Mouse (Mus musculus): Measurements from ENCODE around the gene Gucy2e. TPM values are rescaled to one million over a fixed set of nuclear protein-coding genes. Genes with fewer than 3 reads are reported as not detected.

Gene Gucy2e
- total RNA-seq, 4 experiments from 2014 or later = not detected

GRCm38 (mm10) chr11:69174722-69175121, 62.1 kb downstream of the Gucy2e start:
- no peak for DNase-seq (ENCODE audit: low spot score in 2 of 2)

- no peak for DNase-seq (ENCODE audit: low spot score in 2 of 2)
These were observed 64.2 kb downstream of the Gucy2e start for GRCm38 (mm10) chr11:69172606-69173005.

- DNase-seq (ENCODE audit: low spot score in 2 of 2) = peak; percentile 81 to 88
These were observed 65.2 kb downstream of the Gucy2e start for GRCm38 (mm10) chr11:69171626-69172025.

DNA sequence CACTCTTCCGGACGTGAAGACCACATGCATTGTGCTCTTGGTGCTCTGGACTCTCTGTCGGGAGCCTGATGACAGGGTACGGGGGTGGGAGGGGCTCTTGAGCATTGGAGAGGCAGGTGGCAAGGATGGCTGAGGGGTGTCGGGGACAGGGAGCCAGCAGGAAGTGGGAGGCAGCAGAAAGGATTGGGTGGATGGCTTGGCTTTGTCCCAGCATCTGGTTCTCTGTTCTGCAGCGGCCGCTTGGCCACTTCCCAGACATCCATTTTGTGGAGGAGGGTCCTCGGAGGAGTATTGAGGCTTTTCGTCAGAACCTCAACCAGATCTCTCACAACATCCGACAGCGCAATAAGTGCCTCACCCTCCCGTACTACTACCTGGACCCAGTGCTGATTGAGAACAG, 67.5 kb downstream of the Gucy2e start:
- no peak for DNase-seq (ENCODE audit: low spot score in 2 of 2)

Other genes starting within 250 kb of the Gucy2e start
- gene Pfas, start 228.6 kb downstream of the Gucy2e start, total RNA-seq (2022) = 1 to 10 TPM; 4.9 to 9.3 (median 7.4) TPM
- gene Ctc1, start 221.1 kb downstream of the Gucy2e start, total RNA-seq (2022) = 10 to 100 TPM; 10.1 to 12.7 (median 11.0) TPM
- gene Aurkb, start 191.4 kb downstream of the Gucy2e start, total RNA-seq (2022) = under 1 TPM in 1 of 4 experiments, not detected in 3; 0.35 TPM
- 10 to 100 TPM; 22.4 to 26.2 (median 23.7) TPM for gene Borcs6, start 177.3 kb downstream of the Gucy2e start, total RNA-seq (2022)
- 1 to 10 TPM; 2.9 to 7.0 (median 5.2) TPM for gene Tmem107, start 166.2 kb downstream of the Gucy2e start, total RNA-seq (2022)
- gene Vamp2, start 148.5 kb downstream of the Gucy2e start, total RNA-seq (2022) = 10 to 100 TPM; 31.4 to 39.6 (median 35.6) TPM
- gene Per1, start 141.8 kb downstream of the Gucy2e start, total RNA-seq (2022) = 10 to 100 TPM; 58.8 to 81.4 (median 70.4) TPM
- gene Hes7, start 116.6 kb downstream of the Gucy2e start, total RNA-seq (2022) = not detected
- under 1 TPM in 1 of 4 experiments, not detected in 3; 0.18 TPM for gene 9130213A22Rik, start 114.4 kb downstream of the Gucy2e start, total RNA-seq (2022)
- gene Aloxe3, start 111.1 kb downstream of the Gucy2e start, total RNA-seq (2022) = under 1 TPM in 1 of 4 experiments, not detected in 3; 0.21 TPM
- gene Alox12b, start 80.0 kb downstream of the Gucy2e start, total RNA-seq (2022) = not detected
- not detected for gene Alox8, start 39.2 kb downstream of the Gucy2e start, total RNA-seq (2022)
- 1 to 10 TPM in 1 of 4 experiments, under 1 TPM in 3; 0.72 to 1.5 (median 0.88) TPM for gene Cntrob, start 86.7 kb upstream of the Gucy2e start, total RNA-seq (2022)
- 10 to 100 TPM; 33.6 to 42.2 (median 37.9) TPM for gene Trappc1, start 86.9 kb upstream of the Gucy2e start, total RNA-seq (2022)
- gene Kcnab3, start 89.2 kb upstream of the Gucy2e start, total RNA-seq (2022) = under 1 TPM in 1 of 4 experiments, not detected in 3; 0.13 TPM
- under 1 TPM in 1 of 4 experiments, not detected in 3; 0.22 TPM for gene Rnf227, start 103.4 kb upstream of the Gucy2e start, total RNA-seq (2022)
- gene Chd3, start 132.4 kb upstream of the Gucy2e start, total RNA-seq (2022) = 1 to 10 TPM; 4.2 to 9.0 (median 5.5) TPM
- 10 to 100 TPM; 73.2 to 78.1 (median 75.7) TPM for gene Naa38, start 158.5 kb upstream of the Gucy2e start, total RNA-seq (2022)
- 10 to 100 TPM; 33.2 to 38.0 (median 36.7) TPM for gene Cyb5d1, start 158.6 kb upstream of the Gucy2e start, total RNA-seq (2022)
- gene Tmem88, start 161.2 kb upstream of the Gucy2e start, total RNA-seq (2022) = 1 to 10 TPM; 4.1 to 4.6 (median 4.1) TPM
- 10 to 100 TPM; 19.1 to 22.9 (median 20.8) TPM for gene Kdm6b, start 176.6 kb upstream of the Gucy2e start, total RNA-seq (2022)